Mouse (Mus musculus): ENCODE data around the gene Iah1. TPM values are rescaled to one million over a fixed set of nuclear protein-coding genes. Genes with fewer than 3 reads are reported as not detected.

Iah1 gene
- polyA plus RNA-seq, 1 experiment from 2014 or later, result 91.3 TPM

DNA sequence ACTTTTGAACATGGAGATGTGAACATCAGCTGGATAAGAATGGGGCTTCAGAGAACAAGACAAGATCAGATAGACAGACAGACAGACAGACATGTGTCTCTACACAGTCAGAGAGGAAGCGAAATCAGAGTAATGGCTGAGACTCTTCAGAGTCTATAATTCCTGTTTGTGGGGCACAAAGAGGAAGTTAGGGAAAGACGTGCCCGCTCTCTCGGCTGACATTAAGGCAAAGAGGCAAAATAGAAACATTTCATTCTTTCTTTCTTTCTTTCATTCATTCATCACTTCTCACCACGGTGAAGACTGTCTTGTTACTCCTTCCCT is 52.9 kb downstream of the Iah1 start:
- 89% methylated on average over 5 of the region's 5 CpGs for WGBS
- TF ChIP-seq CTCF (IDR thresholded peaks at IDR 0.05; ENCODE audit: low read depth), result no peak
- no peaks in the 10 kb centered on the region for H3K4me1 ChIP-seq (replicated peaks; ENCODE audit: control insufficient read depth, insufficient read depth, low read length)
- no peaks in the 10 kb centered on the region for H3K27me3 ChIP-seq (replicated peaks; ENCODE audit: control insufficient read depth, insufficient read depth, low read length)
- no peaks in the 10 kb centered on the region for H3K36me3 ChIP-seq (ENCODE audit: control insufficient read depth, insufficient read depth)
- H3K9ac ChIP-seq (ENCODE audit: low read depth, low read length), result no peak overlapping the region
- no peak overlapping the region for H3K4me2 ChIP-seq (replicated peaks; ENCODE audit: low read depth)
- H3K4me3 ChIP-seq (ENCODE audit: low read depth, low read length), result no peak overlapping the region
- no peaks in the 10 kb centered on the region for H3K9me3 ChIP-seq (ENCODE audit: control insufficient read depth)
- ATAC-seq, result no peak
- H3K27ac ChIP-seq (ENCODE audit: low read depth, low read length), result no peak overlapping the region

DNA sequence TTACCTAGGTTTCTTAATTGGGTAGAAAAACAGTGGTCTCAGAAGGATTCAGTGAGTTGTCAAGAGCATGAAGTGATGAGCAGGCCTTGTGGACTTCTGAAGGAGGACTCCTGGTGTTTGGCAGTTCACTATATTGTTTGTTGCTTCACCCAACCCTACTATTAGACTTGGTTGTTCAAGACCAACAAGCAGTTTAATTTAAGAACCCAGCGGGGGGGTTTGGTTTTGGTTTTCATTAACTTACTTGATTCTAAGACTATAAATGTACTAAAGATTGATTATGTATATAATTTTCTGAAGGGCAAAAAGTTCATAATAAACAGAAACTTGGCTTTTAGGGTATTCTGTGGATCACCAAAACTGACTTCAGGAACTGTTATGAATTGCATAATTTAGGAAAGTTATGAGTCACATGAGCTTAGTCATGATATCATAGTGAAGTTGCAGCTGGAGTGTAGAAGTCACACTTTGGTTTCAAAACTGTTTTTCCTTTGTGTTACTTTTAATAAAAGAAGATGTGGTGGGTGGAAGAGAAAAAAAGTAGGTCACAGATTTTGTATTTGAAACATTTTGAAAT is 53.9 kb downstream of the Iah1 start:
- H3K4me2 ChIP-seq (replicated peaks; ENCODE audit: low read depth), result no peak overlapping the region
- no peak overlapping the region for H3K4me3 ChIP-seq (ENCODE audit: low read depth, low read length)
- no peak for ATAC-seq
- H3K4me1 ChIP-seq (replicated peaks; ENCODE audit: control insufficient read depth, insufficient read depth, low read length), result no peaks in the 10 kb centered on the region
- no peaks in the 10 kb centered on the region for H3K27me3 ChIP-seq (replicated peaks; ENCODE audit: control insufficient read depth, insufficient read depth, low read length)
- H3K9ac ChIP-seq (ENCODE audit: low read depth, low read length), result no peak overlapping the region
- 85% methylated on average over 1 of the region's 1 CpGs for WGBS
- no peaks in the 10 kb centered on the region for H3K9me3 ChIP-seq (ENCODE audit: control insufficient read depth)
- no peaks in the 10 kb centered on the region for H3K36me3 ChIP-seq (ENCODE audit: control insufficient read depth, insufficient read depth)
- no peak for TF ChIP-seq CTCF (IDR thresholded peaks at IDR 0.05; ENCODE audit: low read depth)
- H3K27ac ChIP-seq (ENCODE audit: low read depth, low read length), result no peak overlapping the region

DNA sequence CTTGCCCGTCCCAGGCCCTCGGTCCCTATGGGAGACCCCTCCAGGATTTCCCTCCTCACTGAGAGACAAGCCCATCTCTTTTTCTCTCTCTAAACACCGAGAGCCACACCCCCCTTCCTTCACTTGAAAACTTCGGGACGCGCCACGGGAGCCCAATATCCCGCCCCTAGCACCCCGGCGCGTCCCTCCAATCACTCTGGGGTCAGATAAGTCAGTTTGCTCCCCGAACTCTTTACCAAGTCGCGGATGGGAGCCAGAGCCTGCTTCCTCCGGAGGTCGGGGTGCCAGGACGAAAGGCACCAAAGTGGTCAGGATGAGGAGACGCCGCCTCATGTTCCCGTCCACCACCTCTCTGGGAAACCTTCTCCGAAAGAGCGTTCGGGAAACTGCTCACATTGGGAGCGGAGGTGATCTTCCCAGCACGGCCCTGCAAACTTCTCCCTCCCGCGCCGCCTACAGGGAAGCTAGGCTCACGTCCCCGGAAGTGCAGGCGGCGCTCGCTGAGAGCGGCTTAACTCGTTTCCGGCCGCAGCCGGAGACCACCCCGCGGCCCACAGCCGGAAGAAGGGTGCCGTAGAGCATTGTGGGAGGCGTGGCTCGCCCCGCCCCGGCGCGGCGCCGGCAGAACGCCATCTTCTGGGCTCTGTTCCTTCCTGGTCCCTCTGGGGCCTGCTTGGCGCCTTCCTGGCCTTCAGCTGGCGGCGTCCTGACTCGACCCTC is 57.1 kb downstream of the Iah1 start, which contains the start of gene Adam17:
Gene Adam17, minus strand, starts transcription at position 533 of the 720 bp plus-strand sequence.
- H3K27ac ChIP-seq (ENCODE audit: low read depth, low read length), result peak within 1 kb of the TSS; percentile 94
- H3K4me1 ChIP-seq (replicated peaks; ENCODE audit: control insufficient read depth, insufficient read depth, low read length), result no peaks in the 10 kb centered on the region
- no peaks in the 10 kb centered on the region for H3K36me3 ChIP-seq (ENCODE audit: control insufficient read depth, insufficient read depth)
- WGBS, result under 1% methylated on average over 55 of the region's 55 CpGs
- TF ChIP-seq CTCF (IDR thresholded peaks at IDR 0.05; ENCODE audit: low read depth), result peak; percentile 87
- H3K27me3 ChIP-seq (replicated peaks; ENCODE audit: control insufficient read depth, insufficient read depth, low read length), result no peaks in the 10 kb centered on the region
- H3K9me3 ChIP-seq (ENCODE audit: control insufficient read depth), result no peaks in the 10 kb centered on the region
- peak within 1 kb of the TSS; percentile 88 for H3K4me2 ChIP-seq (replicated peaks; ENCODE audit: low read depth)
- ATAC-seq, result peak; percentile 98
- peak within 1 kb of the TSS; percentile 79 for H3K4me3 ChIP-seq (ENCODE audit: low read depth, low read length)
- H3K9ac ChIP-seq (ENCODE audit: low read depth, low read length), result peak within 1 kb of the TSS; percentile 86

Other genes starting within 250 kb of the Iah1 start
- 41.6 and 44.3 TPM in 2 replicates for gene Cpsf3, start 31.0 kb upstream of the Iah1 start, polyA plus RNA-seq (2015; fragmentation: Nextera tagmentation; extraction: Ambion mirVana)
- gene Itgb1bp1, start 30.1 kb upstream of the Iah1 start, polyA plus RNA-seq (2015; fragmentation: Nextera tagmentation; extraction: Ambion mirVana), result 31.1 and 34.4 TPM in 2 replicates
- gene Adam17, start 57.2 kb downstream of the Iah1 start, polyA plus RNA-seq (2015; fragmentation: Nextera tagmentation; extraction: Ambion mirVana), result 11.2 and 11.8 TPM in 2 replicates
- gene Ywhaq, start 101.2 kb downstream of the Iah1 start, polyA plus RNA-seq (2015; fragmentation: Nextera tagmentation; extraction: Ambion mirVana), result 235 TPM in 2 replicates